Mouse (Mus musculus) retina, postnatal 1 day (tissue): ENCODE measurements at regions not wholly inside any gene's neighbourhood (a gene's known extent, or its start where the extent isn't known, plus 50 kb on each side); places are given as distances from the start of the nearest gene placed in this dataset.
"Not testable (repeated sequence)": the region's sequence is repeated elsewhere in the genome, so short reads cannot be mapped to it uniquely, and the experiment has no call there.

Source experiments
- DNase-seq: peaks from one replicate; pipeline ENCODE4 v3.0.0-alpha.2; 2012

- no peak for DNase-seq
These were observed 175.2 kb downstream of the Enc1 start for GRCm38 (mm10) chr13:97415927-97416709.

GRCm38 (mm10) chr13:97415381-97415780 is 174.5 kb downstream of the Enc1 start:
- DNase-seq, result no peak

GRCm38 (mm10) chr13:97412151-97412550 is 171.2 kb downstream of the Enc1 start:
- DNase-seq, result no peak

GRCm38 (mm10) chr13:97410550-97411201 is 169.8 kb downstream of the Enc1 start:
- no peak for DNase-seq

- DNase-seq, result peak; percentile 60
These were observed 169.1 kb downstream of the Enc1 start for GRCm38 (mm10) chr13:97409891-97410525.

- DNase-seq, result no peak
These were observed 168.4 kb downstream of the Enc1 start for GRCm38 (mm10) chr13:97409291-97409780.

- DNase-seq, result peak; percentile 59
These were observed 167.7 kb downstream of the Enc1 start for GRCm38 (mm10) chr13:97408414-97409290.

- no peak for DNase-seq
These were observed 166.9 kb downstream of the Enc1 start for GRCm38 (mm10) chr13:97407773-97408172.

GRCm38 (mm10) chr13:97406678-97407077 is 165.8 kb downstream of the Enc1 start:
- no peak for DNase-seq

GRCm38 (mm10) chr13:97402164-97402761 is 161.4 kb downstream of the Enc1 start:
- DNase-seq, result no peak

- no peak for DNase-seq
These were observed 160.7 kb downstream of the Enc1 start for GRCm38 (mm10) chr13:97401620-97402019.

- DNase-seq, result no peak
These were observed 157.1 kb downstream of the Enc1 start for GRCm38 (mm10) chr13:97398041-97398440.

- DNase-seq, result no peak
These were observed 156.2 kb downstream of the Enc1 start for GRCm38 (mm10) chr13:97396899-97397640.

- DNase-seq, result not testable (repeated sequence)
These were observed 155.4 kb downstream of the Enc1 start for GRCm38 (mm10) chr13:97396286-97396685.

- no peak for DNase-seq
These were observed 154.0 kb downstream of the Enc1 start for GRCm38 (mm10) chr13:97394756-97395454.

- no peak for DNase-seq
These were observed 153.2 kb downstream of the Enc1 start for GRCm38 (mm10) chr13:97394071-97394470.

GRCm38 (mm10) chr13:97393456-97393855 is 152.6 kb downstream of the Enc1 start:
- DNase-seq, result no peak

- DNase-seq, result peak; percentile 86
These were observed 149.6 kb downstream of the Enc1 start for GRCm38 (mm10) chr13:97390449-97390930.

- no peak for DNase-seq
These were observed 148.1 kb downstream of the Enc1 start for GRCm38 (mm10) chr13:97388851-97389479.

GRCm38 (mm10) chr13:97386511-97386910 is 145.6 kb downstream of the Enc1 start:
- DNase-seq, result no peak
